Mouse (Mus musculus) testis, adult 2 months (tissue): ENCODE results near the gene Cetn3. TPM values are rescaled to one million over a fixed set of nuclear protein-coding genes. Genes with fewer than 3 reads are reported as not detected.

ENCODE experiments used
- H3K27ac ChIP-seq: fragments of 200-500 bp; 2 replicates; pipeline ENCODE4 v1.5.1; 2012; ENCODE audit warnings: low read depth, low read length; ENCODE audit not compliant: control insufficient read depth, insufficient read depth
- H3K27me3 ChIP-seq: fragments of 200-500 bp; 2 replicates; pipeline ENCODE4 v1.6.1; 2012; ENCODE audit warnings: mild to moderate bottlenecking, low read length, moderate library complexity; ENCODE audit not compliant: control insufficient read depth, insufficient read depth
- H3K36me3 ChIP-seq: fragments of 200-500 bp; 2 replicates; pipeline ENCODE4 v1.6.1; 2012; ENCODE audit warnings: mild to moderate bottlenecking, low read length; ENCODE audit not compliant: control insufficient read depth, insufficient read depth
- H3K4me1 ChIP-seq: fragments of 200-500 bp; 2 replicates; pipeline ENCODE4 v1.6.1; 2012; ENCODE audit warnings: low read length; ENCODE audit not compliant: control insufficient read depth, insufficient read depth
- H3K4me3 ChIP-seq: fragments of 200-500 bp; 2 replicates; pipeline ENCODE4 v1.5.1; 2012; ENCODE audit warnings: low read depth, mild to moderate bottlenecking, low read length, moderate library complexity, mixed read lengths; ENCODE audit not compliant: control insufficient read depth
- CTCF ChIP-seq: fragments of 200-500 bp; IDR thresholded peaks from 2 replicates; pipeline ENCODE4 v1.5.1; 2012; ENCODE audit warnings: low read depth, mild to moderate bottlenecking, inconsistent platforms, low read length, moderate library complexity; ENCODE audit not compliant: control insufficient read depth, insufficient read depth, insufficient replicate concordance
- POLR2A ChIP-seq: fragments of 200-500 bp; IDR thresholded peaks from 2 replicates; pipeline ENCODE4 v1.6.1; 2012; ENCODE audit warnings: low read depth, mild to moderate bottlenecking, inconsistent platforms, low read length, moderate library complexity; ENCODE audit not compliant: control insufficient read depth
- polyA plus RNA-seq: library from polyadenylated mRNA; depleted of rRNA; stranded (reverse); fragments of >200 nt; gene quantifications from 2 replicates; pipeline ENCODE4 v1.2.3, GENCODE M21; 2012

Gene Cetn3
- polyA plus RNA-seq, 1 experiment, result 26.4 TPM

DNA sequence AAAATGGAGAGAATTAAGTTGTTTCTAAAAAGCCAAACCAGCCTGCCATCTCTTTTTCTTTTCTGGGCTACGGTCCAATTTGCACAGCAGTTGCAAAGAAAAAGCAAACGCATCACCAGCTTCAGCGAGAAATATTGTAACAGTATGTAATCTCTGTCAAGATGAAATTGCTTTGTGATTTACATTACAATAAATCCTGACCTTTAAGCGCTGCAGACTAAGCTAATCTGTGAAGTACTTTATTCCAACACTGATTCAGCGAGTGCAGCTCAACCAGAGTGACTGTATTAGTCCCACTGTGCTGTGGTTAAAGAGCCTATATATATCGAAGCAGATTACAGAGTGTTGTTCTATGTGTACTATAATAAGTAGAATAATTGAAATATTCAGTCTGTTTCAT lies 45.6 kb downstream of the Cetn3 start:
- H3K27me3 ChIP-seq, result no peaks in the 10 kb centered on the region
- no peak for TF ChIP-seq CTCF
- TF ChIP-seq POLR2A, result no peak
- H3K36me3 ChIP-seq, result no peaks in the 10 kb centered on the region

DNA sequence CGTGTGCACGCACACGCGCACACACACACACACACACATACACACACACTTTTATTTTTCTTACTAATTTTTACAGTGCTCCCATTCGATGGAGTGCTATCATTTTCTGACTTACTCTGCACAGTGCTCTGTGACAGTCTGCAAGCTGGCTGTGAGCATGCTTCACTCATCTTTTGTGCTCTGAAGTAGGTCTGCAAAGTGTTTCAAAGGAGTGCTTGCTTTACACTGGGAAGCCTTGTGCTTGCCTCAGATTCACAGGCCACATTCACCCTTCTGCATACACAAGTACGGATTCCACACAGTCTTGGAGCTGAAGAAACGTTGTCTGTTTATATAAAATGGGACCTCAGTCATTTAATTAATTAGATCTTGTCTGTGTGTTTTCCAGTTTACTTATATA lies 49.0 kb downstream of the Cetn3 start:
- H3K4me1 ChIP-seq, result no peaks in the 10 kb centered on the region
- TF ChIP-seq CTCF (no peak), POLR2A (no peak)

More for the DNA sequence above, 45.6 kb downstream of the Cetn3 start:
- Histone ChIP-seq H3K27ac (no peak overlapping the region), H3K4me3 (no peak overlapping the region), H3K4me1 (no peaks in the 10 kb centered on the region)

GRCm38 (mm10) chr13:81836386-81837177 lies 53.7 kb downstream of the Cetn3 start:
- no peaks in the 10 kb centered on the region for H3K27me3 ChIP-seq
- no peaks in the 10 kb centered on the region for H3K4me1 ChIP-seq
- no peaks in the 10 kb centered on the region for H3K36me3 ChIP-seq
- no peak overlapping the region for H3K27ac ChIP-seq
- H3K4me3 ChIP-seq, result no peak overlapping the region
- no peak for TF ChIP-seq POLR2A
- TF ChIP-seq CTCF, result no peak

More for the DNA sequence above, 49.0 kb downstream of the Cetn3 start:
- Histone ChIP-seq H3K36me3 (no peaks in the 10 kb centered on the region), H3K27me3 (no peaks in the 10 kb centered on the region), H3K4me3 (no peak overlapping the region), H3K27ac (no peak overlapping the region)

- H3K36me3 ChIP-seq, result no peaks in the 10 kb centered on the region
- H3K4me1 ChIP-seq, result no peaks in the 10 kb centered on the region
- H3K27me3 ChIP-seq, result no peaks in the 10 kb centered on the region
- H3K4me3 ChIP-seq, result no peak overlapping the region
- no peak overlapping the region for H3K27ac ChIP-seq
- TF ChIP-seq POLR2A (no peak), CTCF (no peak)
Measured at GRCm38 (mm10) chr13:81838016-81838415, 55.1 kb downstream of the Cetn3 start.

DNA sequence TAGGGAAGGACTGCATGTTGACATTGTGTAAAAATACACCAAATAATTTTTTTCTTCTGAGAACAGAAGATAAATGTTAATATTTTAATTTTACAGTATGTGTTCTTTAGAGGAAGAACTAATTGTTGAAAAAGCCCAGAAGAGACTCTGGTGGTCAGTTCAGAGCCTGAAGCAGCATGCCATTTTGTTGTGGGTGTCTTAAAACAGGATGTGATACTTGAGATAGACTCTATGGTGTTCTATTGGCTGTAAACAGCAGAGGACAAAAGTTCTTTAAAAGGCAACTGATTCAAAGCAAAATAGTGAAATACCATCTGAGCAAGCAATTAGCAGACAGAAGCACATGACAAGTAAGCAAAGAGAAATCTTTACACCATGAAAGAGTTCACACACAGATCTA lies 56.1 kb downstream of the Cetn3 start:
- Histone ChIP-seq H3K27ac (no peak overlapping the region), H3K4me1 (no peaks in the 10 kb centered on the region), H3K4me3 (no peak overlapping the region), H3K36me3 (no peaks in the 10 kb centered on the region), H3K27me3 (no peaks in the 10 kb centered on the region)
- TF ChIP-seq CTCF (no peak), POLR2A (no peak)

DNA sequence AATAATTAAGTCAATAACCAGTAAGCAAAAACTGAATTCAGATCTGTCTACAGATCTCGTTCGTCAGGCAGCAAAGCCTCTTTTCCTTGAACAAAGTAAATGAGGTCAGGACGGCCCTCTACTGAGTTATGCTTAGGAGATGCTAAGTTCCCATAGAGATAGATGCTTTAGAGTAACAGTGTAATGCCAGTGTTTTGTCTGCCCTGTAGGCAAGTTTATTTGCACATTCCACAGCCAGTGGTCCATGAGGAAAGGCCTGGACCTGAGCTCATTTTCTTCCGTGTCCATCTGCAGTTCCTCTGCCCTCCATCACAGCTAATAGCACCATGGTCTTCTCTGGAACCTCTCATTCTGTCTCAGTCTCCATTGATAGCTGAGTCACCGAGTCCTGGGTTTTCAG lies 57.4 kb downstream of the Cetn3 start:
- no peaks in the 10 kb centered on the region for H3K27me3 ChIP-seq
- no peaks in the 10 kb centered on the region for H3K36me3 ChIP-seq
- no peaks in the 10 kb centered on the region for H3K4me1 ChIP-seq
- TF ChIP-seq CTCF, result no peak
- no peak overlapping the region for H3K27ac ChIP-seq
- no peak overlapping the region for H3K4me3 ChIP-seq

DNA sequence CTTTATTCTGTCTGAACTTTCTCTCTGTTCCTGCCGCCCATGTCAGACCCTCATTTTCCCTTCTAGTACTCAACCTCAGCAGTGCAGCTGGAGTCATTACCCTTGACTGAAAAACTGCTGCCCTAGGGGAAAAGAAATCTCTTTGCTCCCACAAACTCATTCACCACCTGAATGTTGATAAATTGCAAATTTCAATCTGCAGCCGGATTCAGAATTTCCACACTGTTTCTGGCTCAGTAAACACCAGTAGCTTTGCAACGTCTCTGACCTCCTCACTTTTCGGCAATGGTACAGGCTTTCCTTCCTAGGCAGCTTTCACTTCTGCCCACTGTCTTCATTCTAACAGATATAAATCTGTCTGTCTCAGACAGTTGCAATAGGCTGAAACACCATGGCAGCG lies 57.8 kb downstream of the Cetn3 start:
- TF ChIP-seq CTCF (no peak), POLR2A (no peak)
- Histone ChIP-seq H3K4me1 (no peaks in the 10 kb centered on the region), H3K36me3 (no peaks in the 10 kb centered on the region), H3K4me3 (no peak overlapping the region), H3K27me3 (no peaks in the 10 kb centered on the region), H3K27ac (no peak overlapping the region)
